In genomic region chr14:100421666-100422065, GRCm38 (mm10) we compare ENCODE assay signal across 18 mouse cellular contexts.
"Had no signal": no experiment of that assay in that cellular context is flagged by ENCODE, and none has a peak within 500 bp of the region (broad histone marks: within the 10 kb centered on the region; RNA-seq: fewer than 3 reads in every experiment).

No protein-coding gene starts in this region.

- H3K9ac ChIP-seq: lung, embryonic 14.5 days; midbrain, embryonic 12.5 days; neural tube, embryonic 13.5 days; neural tube, embryonic 15.5 days had no signal

- H3K36me3 ChIP-seq: midbrain, embryonic 10.5 days; midbrain, embryonic 12.5 days; neural tube, embryonic 13.5 days; neural tube, embryonic 15.5 days had no signal

- H3K4me3 ChIP-seq: midbrain, embryonic 10.5 days; midbrain, embryonic 12.5 days; myocyte; neural tube, embryonic 13.5 days; neural tube, embryonic 15.5 days had no signal

- H3K27ac ChIP-seq: midbrain, embryonic 10.5 days; midbrain, embryonic 12.5 days; neural tube, embryonic 13.5 days; neural tube, embryonic 15.5 days had no signal

- H3K4me2 ChIP-seq: lung, embryonic 14.5 days; midbrain, embryonic 12.5 days; neural tube, embryonic 13.5 days; neural tube, embryonic 15.5 days had no signal

- ATAC-seq: midbrain, embryonic 16.5 days had no signal

- H3K27me3 ChIP-seq: midbrain, embryonic 12.5 days; neural tube, embryonic 13.5 days; neural tube, embryonic 15.5 days had no signal

- H3K9me3 ChIP-seq: midbrain, embryonic 10.5 days; midbrain, embryonic 12.5 days; neural tube, embryonic 13.5 days; neural tube, embryonic 15.5 days had no signal

- DNase-seq: lung, embryonic 14.5 days; lung, postnatal 10 days; lung, postnatal 4 days; midbrain, embryonic 14.5 days; retina, postnatal 1 day; right cerebral cortex, adult 18-20 months; right cerebral cortex, postnatal 25 days; right cerebral cortex, postnatal 4 days; spleen, adult 18-20 months; thymus, adult 18-20 months; thymus, postnatal 14 days; thymus, postnatal 36 days had no signal

- H3K4me1 ChIP-seq: midbrain, embryonic 10.5 days; midbrain, embryonic 12.5 days had no signal
